Comparison of ENCODE assay signal across 14 mouse cellular contexts in genomic region chr6:124817563-124817962, GRCm38 (mm10). TPM values are rescaled to one million over a fixed set of nuclear protein-coding genes. Genes with fewer than 3 reads are reported as not detected.
"Had no signal": no experiment of that assay in that cellular context is flagged by ENCODE, and none has a peak within 500 bp of the region (broad histone marks: within the 10 kb centered on the region; RNA-seq: fewer than 3 reads in every experiment).

No protein-coding gene starts in this region.

- H3K27ac ChIP-seq: limb, embryonic 12.5 days; liver, embryonic 14.5 days; midbrain, embryonic 13.5 days; neural tube, embryonic 13.5 days; stomach, postnatal 0 days had no signal

- H3K4me2 ChIP-seq: limb, embryonic 12.5 days; midbrain, embryonic 13.5 days; neural tube, embryonic 13.5 days had no signal

- ATAC-seq: lung, postnatal 0 days; midbrain, embryonic 13.5 days had no signal

- H3K9ac ChIP-seq: limb, embryonic 12.5 days; liver, embryonic 14.5 days; midbrain, embryonic 13.5 days; neural tube, embryonic 13.5 days had no signal

- H3K27me3 ChIP-seq: limb, embryonic 12.5 days; midbrain, embryonic 13.5 days; neural tube, embryonic 13.5 days had no signal

- H3K4me3 ChIP-seq: limb, embryonic 12.5 days; midbrain, embryonic 13.5 days; myocyte; neural tube, embryonic 13.5 days had no signal

- H3K9me3 ChIP-seq: limb, embryonic 12.5 days; midbrain, embryonic 13.5 days; neural tube, embryonic 13.5 days had no signal

- DNase-seq: kidney, adult 8-10 months; kidney, postnatal 25 days; liver; lung, adult 2 months; right cerebral cortex, postnatal 14 days; thymus, postnatal 4 days had no signal

RNA-seq across cellular contexts. Expression of gene Gnb3, which starts 22.5 kb away (rescaled TPM):
- total RNA-seq: megakaryocyte-erythroid progenitor cell, adult 5-6 weeks had no signal
